Mouse (Mus musculus) embryonic facial prominence, embryonic 14.5 days (tissue): ENCODE measurements around the gene Gm13043. TPM values are rescaled to one million over a fixed set of nuclear protein-coding genes. Genes with fewer than 3 reads are reported as not detected.
"Not testable (repeated sequence)": the region's sequence is repeated elsewhere in the genome, so short reads cannot be mapped to it uniquely, and the experiment has no call there.

Source experiments
- ATAC-seq: fragments of 200-750 bp; cut with Nextera tagmentation; 2 replicates; pipeline ENCODE4 v1.8.0; 2017; ENCODE audit warnings: low read depth, moderate number of reproducible peaks, moderate TSS enrichment
- DNase-seq: peaks from one replicate; pipeline ENCODE4 v3.0.0-alpha.2; 2015; ENCODE audit warnings: low spot score
- H3K27ac ChIP-seq: fragments of 300-500 bp; sonication (generic); replicated peaks from 2 replicates; pipeline ENCODE4 v1.5.1; 2014; ENCODE audit warnings: low read depth, mild to moderate bottlenecking, low read length, moderate library complexity
- H3K27me3 ChIP-seq: fragments of 300-500 bp; sonication (generic); replicated peaks from 2 replicates; pipeline ENCODE4 v1.6.1; 2014; ENCODE audit warnings: low read length; ENCODE audit not compliant: control insufficient read depth, insufficient read depth
- H3K36me3 ChIP-seq: fragments of 300-500 bp; sonication (generic); 2 replicates; pipeline ENCODE4 v1.6.1; 2014; ENCODE audit warnings: low read length, mixed read lengths; ENCODE audit not compliant: control insufficient read depth, insufficient read depth
- H3K4me1 ChIP-seq: fragments of 300-500 bp; sonication (generic); 2 replicates; pipeline ENCODE4 v1.6.1; 2014; ENCODE audit warnings: antibody characterized with exemption, low read length; ENCODE audit not compliant: control insufficient read depth, insufficient read depth
- H3K4me2 ChIP-seq: fragments of 300-500 bp; sonication (generic); 2 replicates; pipeline ENCODE4 v1.6.1; 2014; ENCODE audit warnings: low read depth, mild to moderate bottlenecking, low read length, moderate library complexity, mixed read lengths
- H3K4me3 ChIP-seq: fragments of 300-500 bp; sonication (generic); 2 replicates; pipeline ENCODE4 v1.5.1; 2014; ENCODE audit warnings: low read depth, mild to moderate bottlenecking, low read length
- H3K9ac ChIP-seq: fragments of 300-500 bp; sonication (generic); 2 replicates; pipeline ENCODE4 v1.6.1; 2014; ENCODE audit warnings: low read depth, mild to moderate bottlenecking, low read length, moderate library complexity, mixed read lengths
- H3K9me3 ChIP-seq: fragments of 300-500 bp; sonication (generic); 2 replicates; pipeline ENCODE4 v1.6.1; 2016; ENCODE audit warnings: low read length; ENCODE audit not compliant: control insufficient read depth
- WGBS: fragments of 180-500 bp; shearing (Covaris S2); extraction: QIAGEN DNeasy Blood & Tissue Kit; methylation state at CpG from one replicate; pipeline ENCODE4 v1.1.7; 2014; 5-methylcytosine and 5-hydroxymethylcytosine counted together
- polyA plus RNA-seq: library from polyadenylated mRNA; unstranded; fragments of >200 nt; fragmentation: Nextera tagmentation; extraction: Ambion mirVana; gene quantifications from 2 replicates; pipeline ENCODE4 v1.2.1, GENCODE M21; 2014

Gene Gm13043
- polyA plus RNA-seq = not detected in 2 replicates

GRCm38 (mm10) chr4:143511043-143511442, at the start of gene Gm13043:
Gene Gm13043, plus strand, starts transcription at chr4:143511343.
- WGBS = 75% methylated on average over 3 of the region's 3 CpGs
- Histone ChIP-seq H3K9me3 (no peaks in the 10 kb centered on the region), H3K4me3 (no peak within 1 kb of the TSS), H3K9ac (no peak within 1 kb of the TSS), H3K36me3 (no peaks in the 10 kb centered on the region), H3K4me1 (no peaks in the 10 kb centered on the region), H3K27me3 (no peaks in the 10 kb centered on the region), H3K4me2 (no peak within 1 kb of the TSS), H3K27ac (no peak within 1 kb of the TSS)
- DNase-seq (no peak), ATAC-seq (no peak)

GRCm38 (mm10) chr4:143535654-143536053, 24.5 kb downstream of the Gm13043 start, which contains the start of gene Gm13040:
Gene Gm13040, plus strand, starts transcription at chr4:143535954.
- H3K27ac ChIP-seq, H3K27me3 ChIP-seq, ATAC-seq, DNase-seq, H3K9ac ChIP-seq, H3K4me3 ChIP-seq, H3K36me3 ChIP-seq, H3K4me2 ChIP-seq, H3K9me3 ChIP-seq, H3K4me1 ChIP-seq: not testable (repeated sequence)
- no CpG with 5 or more reads among the region's 3 CpGs for WGBS

DNA sequence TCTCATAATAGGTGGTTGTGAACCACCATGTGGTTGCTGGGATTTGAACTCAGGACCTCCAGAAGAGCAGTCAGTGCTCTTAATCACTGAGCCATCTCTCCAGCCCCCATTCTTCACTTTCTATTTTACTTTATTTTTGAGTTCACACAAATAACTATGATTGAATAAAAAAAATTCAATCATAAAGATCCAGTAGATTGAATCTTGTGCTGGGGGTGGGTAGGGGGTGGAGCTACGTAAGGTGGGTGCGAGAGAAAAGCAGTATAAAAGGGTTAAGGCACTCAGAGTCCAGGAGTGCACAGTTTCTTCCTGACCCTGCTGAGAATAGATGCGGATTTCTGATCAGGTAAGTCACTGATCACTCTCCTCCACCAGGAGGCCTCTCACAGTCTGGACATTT, 40.3 kb downstream of the Gm13043 start, which contains the start of the genes BC080695 and Gm13057:
TSS of gene BC080695 (plus strand) at position 301 of the 400 bp plus-strand sequence.
TSS of gene Gm13057 (plus strand) at position 310 of the 400 bp plus-strand sequence.
- not testable (repeated sequence) for ATAC-seq

More for the DNA sequence above, 40.3 kb downstream of the Gm13043 start, which contains the start of the genes BC080695 and Gm13057:
- not testable (repeated sequence) for H3K27ac ChIP-seq, H3K27me3 ChIP-seq, H3K4me2 ChIP-seq, H3K4me1 ChIP-seq, H3K36me3 ChIP-seq, H3K9ac ChIP-seq, DNase-seq, H3K4me3 ChIP-seq, H3K9me3 ChIP-seq
- no CpG with 5 or more reads among the region's 3 CpGs for WGBS

Other genes with a start within 250 kb of the Gm13043 start
- 67.1 and 70.2 TPM in 2 replicates for gene Pdpn, start 211.8 kb upstream of the Gm13043 start, polyA plus RNA-seq
- 2.2 and 2.3 TPM in 2 replicates for gene Lrrc38, start 161.6 kb upstream of the Gm13043 start, polyA plus RNA-seq
- gene Pramel1, start 116.9 kb upstream of the Gm13043 start, polyA plus RNA-seq = not detected in 2 replicates
- 8.8 and 12.1 TPM in 2 replicates for gene Pramef8, start 98.9 kb upstream of the Gm13043 start, polyA plus RNA-seq
- not detected in 2 replicates for gene Oog4, start 61.0 kb upstream of the Gm13043 start, polyA plus RNA-seq
- gene Gm13040, start 24.6 kb downstream of the Gm13043 start, polyA plus RNA-seq = not detected in 2 replicates
- gene BC080695, start 40.4 kb downstream of the Gm13043 start, polyA plus RNA-seq = not detected in 2 replicates
- not detected in 2 replicates for gene Gm13057, start 40.4 kb downstream of the Gm13043 start, polyA plus RNA-seq
- not detected in 2 replicates for gene Gm13083, start 103.7 kb downstream of the Gm13043 start, polyA plus RNA-seq
- not detected in 2 replicates for gene Gm13088, start 145.9 kb downstream of the Gm13043 start, polyA plus RNA-seq
- not detected in 2 replicates for gene Gm13089, start 191.4 kb downstream of the Gm13043 start, polyA plus RNA-seq
- gene Gm13078, start 208.1 kb downstream of the Gm13043 start, polyA plus RNA-seq = not detected in 2 replicates